In genomic region chr5:123228524-123228922, GRCm38 (mm10) we compare ENCODE assay signal across 8 mouse cellular contexts. TPM values are rescaled to one million over a fixed set of nuclear protein-coding genes. Genes with fewer than 3 reads are reported as not detected.
A peak's percentile ranks its signal among the peaks of the same experiment; 100 is the strongest.
DNase-seq lines count a peak whose midpoint lies in the region; ATAC-seq and TF ChIP-seq lines count a peak whose summit lies in the region.

No protein-coding gene starts in this region.

- H3K9ac ChIP-seq in lung, embryonic 14.5 days: peak overlapping the region; percentile 83
- H3K9ac ChIP-seq in embryonic facial prominence, embryonic 11.5 days (replicated peaks; ENCODE audit: low read length): peak overlapping the region; percentile 86
- H3K9ac ChIP-seq in intestine, embryonic 16.5 days (ENCODE audit: low read depth, low read length): peak overlapping the region; percentile 84
- H3K9ac ChIP-seq in neural tube, embryonic 13.5 days: peak overlapping the region; percentile 82

- H3K27ac ChIP-seq in lung, embryonic 14.5 days (ENCODE audit: low read depth): no peak overlapping the region
- H3K27ac ChIP-seq in embryonic facial prominence, embryonic 11.5 days (replicated peaks; ENCODE audit: low read depth, low read length): no peak overlapping the region
- no peak overlapping the region for H3K27ac ChIP-seq in intestine, embryonic 16.5 days (ENCODE audit: low read length)
- H3K27ac ChIP-seq in neural tube, embryonic 13.5 days (replicated peaks): 0 out of 2 replicates have a peak overlapping the region, but pooled peaks have one; percentile 46

- H3K9me3 ChIP-seq in lung, embryonic 14.5 days (ENCODE audit: low read depth, low read length): no peaks in the 10 kb centered on the region
- no peaks in the 10 kb centered on the region for H3K9me3 ChIP-seq in embryonic facial prominence, embryonic 11.5 days (replicated peaks; ENCODE audit: control insufficient read depth, low read length)
- H3K9me3 ChIP-seq in intestine, embryonic 16.5 days (ENCODE audit: control insufficient read depth, low read length): no peaks in the 10 kb centered on the region
- H3K9me3 ChIP-seq in neural tube, embryonic 13.5 days: no peaks in the 10 kb centered on the region

- no peaks in the 10 kb centered on the region for H3K27me3 ChIP-seq in lung, embryonic 14.5 days (ENCODE audit: insufficient read depth, low read length)
- no peaks in the 10 kb centered on the region for H3K27me3 ChIP-seq in embryonic facial prominence, embryonic 11.5 days (ENCODE audit: control insufficient read depth, insufficient read depth, low read length)
- no peaks in the 10 kb centered on the region for H3K27me3 ChIP-seq in intestine, embryonic 16.5 days (replicated peaks; ENCODE audit: control insufficient read depth, insufficient read depth, low read length)
- no peaks in the 10 kb centered on the region for H3K27me3 ChIP-seq in neural tube, embryonic 13.5 days

- peak overlapping the region; percentile 88 for H3K4me2 ChIP-seq in lung, embryonic 14.5 days
- H3K4me2 ChIP-seq in embryonic facial prominence, embryonic 11.5 days (ENCODE audit: low read depth, low read length): peak overlapping the region; percentile 66
- H3K4me2 ChIP-seq in intestine, embryonic 16.5 days (ENCODE audit: low read depth, low read length): peak overlapping the region; percentile 77
- H3K4me2 ChIP-seq in neural tube, embryonic 13.5 days: peak overlapping the region; percentile 76

- ATAC-seq in lung, embryonic 14.5 days (ENCODE audit: insufficient read depth): no peak
- no peak for ATAC-seq in embryonic facial prominence, embryonic 11.5 days (replicated peaks; ENCODE audit: insufficient number of reproducible peaks, low FRiP score, low TSS enrichment, low read depth)
- peak; percentile 6; the same call in 1 of the 2 replicates for ATAC-seq in intestine, embryonic 16.5 days
- ATAC-seq in neural tube, embryonic 13.5 days (ENCODE audit: low read depth): no peak

- peak overlapping the region; percentile 81 for H3K4me3 ChIP-seq in lung, embryonic 14.5 days (ENCODE audit: low read depth, low read length)
- peak overlapping the region; percentile 81 for H3K4me3 ChIP-seq in embryonic facial prominence, embryonic 11.5 days (ENCODE audit: low read depth, low read length)
- H3K4me3 ChIP-seq in intestine, embryonic 16.5 days (ENCODE audit: low read length): peak overlapping the region; percentile 77
- H3K4me3 ChIP-seq in neural tube, embryonic 13.5 days: peak overlapping the region; percentile 86

- intact Hi-C loops in left cerebral cortex, postnatal 25 days (cut with DNase I): loop anchor here (5.0 kb wide), 2 partner anchors 156 to 171 kb away; no protein-coding TSS in a partner anchor

- 4% methylated on average over 15 of the region's 15 CpGs for WGBS in lung, embryonic 14.5 days
- WGBS in embryonic facial prominence, embryonic 11.5 days: 9% methylated on average over 15 of the region's 15 CpGs
- 8% methylated on average over 15 of the region's 15 CpGs for WGBS in intestine, embryonic 16.5 days
- 10% methylated on average over 15 of the region's 15 CpGs for WGBS in neural tube, embryonic 13.5 days

- no peak for DNase-seq in lung, embryonic 14.5 days
- no peak for DNase-seq in lung, postnatal 4 days
- no peak for DNase-seq in embryonic facial prominence, embryonic 11.5 days (ENCODE audit: low spot score)
- no peak for DNase-seq in retina, embryonic 14.5 days (ENCODE audit: low spot score)
- DNase-seq in left cerebral cortex, postnatal 25 days (ENCODE audit: low spot score in 2 of 2): no peak
- DNase-seq in ovary, postnatal 10 days (ENCODE audit: low spot score): no peak

- no peak for TF ChIP-seq CTCF in lung, embryonic 14.5 days (IDR thresholded peaks at IDR 0.05; ENCODE audit: low read depth)

- peaks cover 4% of the 10 kb centered on the region; the same call in 1 of the 2 replicates for H3K4me1 ChIP-seq in lung, embryonic 14.5 days (ENCODE audit: insufficient read depth)
- no peaks in the 10 kb centered on the region for H3K4me1 ChIP-seq in embryonic facial prominence, embryonic 11.5 days (ENCODE audit: control insufficient read depth, insufficient read depth, low read length)
- peaks cover 4% of the 10 kb centered on the region for H3K4me1 ChIP-seq in intestine, embryonic 16.5 days (ENCODE audit: control insufficient read depth, insufficient read depth, low read length)
- peaks cover 17% of the 10 kb centered on the region for H3K4me1 ChIP-seq in neural tube, embryonic 13.5 days (replicated peaks)

- H3K36me3 ChIP-seq in lung, embryonic 14.5 days (ENCODE audit: insufficient read depth): 0 out of 2 replicates have a peak, but pooled peaks cover 4% of the 10 kb centered on the region
- H3K36me3 ChIP-seq in embryonic facial prominence, embryonic 11.5 days (replicated peaks; ENCODE audit: control insufficient read depth, insufficient read depth, low read depth, low read length): no peaks in the 10 kb centered on the region
- H3K36me3 ChIP-seq in intestine, embryonic 16.5 days (ENCODE audit: control insufficient read depth, insufficient read depth, low read length): no peaks in the 10 kb centered on the region
- H3K36me3 ChIP-seq in neural tube, embryonic 13.5 days: 0 out of 2 replicates have a peak, but pooled peaks cover 6% of the 10 kb centered on the region

RNA-seq across cellular contexts. Expression of gene Wdr66, which starts 23.4 kb away (rescaled TPM):
- 0.57 and 0.78 TPM in 2 replicates for polyA plus RNA-seq in lung, embryonic 14.5 days (2014; fragmentation: Nextera tagmentation; extraction: Ambion mirVana)
- 6.8 and 9.5 TPM in 2 replicates for polyA plus RNA-seq in embryonic facial prominence, embryonic 11.5 days (2014; fragmentation: Nextera tagmentation; extraction: Ambion mirVana)
- polyA plus RNA-seq in intestine, embryonic 16.5 days (2015; fragmentation: Nextera tagmentation; extraction: Ambion mirVana): 0.40 and 0.50 TPM in 2 replicates
- polyA plus RNA-seq in neural tube, embryonic 13.5 days (2015; fragmentation: Nextera tagmentation; extraction: Ambion mirVana): 1.8 and 2.4 TPM in 2 replicates
- total RNA-seq in left cerebral cortex, postnatal 25 days (2021): 1 to 10 TPM; 3.6 to 4.7 TPM

RNA-seq across cellular contexts. Expression of gene Hpd, which starts 46.0 kb away (rescaled TPM):
- polyA plus RNA-seq in lung, embryonic 14.5 days (2014; fragmentation: Nextera tagmentation; extraction: Ambion mirVana): not detected in 2 replicates
- polyA plus RNA-seq in embryonic facial prominence, embryonic 11.5 days (2014; fragmentation: Nextera tagmentation; extraction: Ambion mirVana): not detected in 2 replicates
- polyA plus RNA-seq in intestine, embryonic 16.5 days (2015; fragmentation: Nextera tagmentation; extraction: Ambion mirVana): 9.0 and 9.9 TPM in 2 replicates
- polyA plus RNA-seq in neural tube, embryonic 13.5 days (2015; fragmentation: Nextera tagmentation; extraction: Ambion mirVana): not detected in 2 replicates
- total RNA-seq in left cerebral cortex, postnatal 25 days (2021): not detected

RNA-seq across cellular contexts. Expression of gene Psmd9, which starts 59.3 kb away (rescaled TPM):
- 70.9 and 81.7 TPM in 2 replicates for polyA plus RNA-seq in lung, embryonic 14.5 days (2014; fragmentation: Nextera tagmentation; extraction: Ambion mirVana)
- 74.0 and 75.3 TPM in 2 replicates for polyA plus RNA-seq in embryonic facial prominence, embryonic 11.5 days (2014; fragmentation: Nextera tagmentation; extraction: Ambion mirVana)
- polyA plus RNA-seq in intestine, embryonic 16.5 days (2015; fragmentation: Nextera tagmentation; extraction: Ambion mirVana): 64.3 and 66.3 TPM in 2 replicates
- polyA plus RNA-seq in neural tube, embryonic 13.5 days (2015; fragmentation: Nextera tagmentation; extraction: Ambion mirVana): 66.9 and 67.9 TPM in 2 replicates
- 10 to 100 TPM; 26.2 to 27.7 TPM for total RNA-seq in left cerebral cortex, postnatal 25 days (2021)
